Comparison of ENCODE assay signal across 13 mouse cellular contexts in genomic region chr11:115946221-115946828, GRCm38 (mm10). TPM values are rescaled to one million over a fixed set of nuclear protein-coding genes. Genes with fewer than 3 reads are reported as not detected.
DNase-seq lines count a peak whose midpoint lies in the region; ATAC-seq lines count a peak whose summit lies in the region.
"Had no signal": no experiment of that assay in that cellular context is flagged by ENCODE, and none has a peak within 500 bp of the region (broad histone marks: within the 10 kb centered on the region; RNA-seq: fewer than 3 reads in every experiment).

No protein-coding gene starts in this region.

- no peaks in the 10 kb centered on the region for H3K27me3 ChIP-seq in heart, embryonic 15.5 days
- H3K27me3 ChIP-seq in lung, embryonic 16.5 days (ENCODE audit: control insufficient read depth, insufficient read depth, low read depth, low read length) = no peaks in the 10 kb centered on the region
- no peaks in the 10 kb centered on the region for H3K27me3 ChIP-seq in hindbrain, embryonic 16.5 days (replicated peaks; ENCODE audit: control insufficient read depth, insufficient read depth, low read length)
- no peaks in the 10 kb centered on the region for H3K27me3 ChIP-seq in stomach, embryonic 16.5 days (ENCODE audit: control insufficient read depth, insufficient read depth, low read length)
- H3K27me3 ChIP-seq: liver, embryonic 15.5 days; midbrain, embryonic 12.5 days had no signal

- peak overlapping the region; percentile 52 for H3K27ac ChIP-seq in heart, embryonic 15.5 days
- H3K27ac ChIP-seq in lung, embryonic 16.5 days (ENCODE audit: low read length) = no peak overlapping the region; the same call in 1 of the 2 replicates
- H3K27ac ChIP-seq in hindbrain, embryonic 16.5 days (ENCODE audit: low read depth, low read length) = peak overlapping the region; percentile 39
- peak overlapping the region; percentile 72 for H3K27ac ChIP-seq in stomach, embryonic 16.5 days (ENCODE audit: low read length)
- H3K27ac ChIP-seq: liver, embryonic 15.5 days; midbrain, embryonic 12.5 days had no signal

- WGBS in heart, embryonic 15.5 days = 79% methylated on average over 9 of the region's 9 CpGs
- 73% methylated on average over 9 of the region's 9 CpGs for WGBS in lung, embryonic 16.5 days
- 78% methylated on average over 9 of the region's 9 CpGs for WGBS in hindbrain, embryonic 16.5 days
- 72% methylated on average over 9 of the region's 9 CpGs for WGBS in stomach, embryonic 16.5 days

- no peak for DNase-seq in heart, adult 9 months (ENCODE audit: low spot score in 2 of 2)
- no peak for DNase-seq in lung, postnatal 36 days
- DNase-seq in cerebellum, adult 18-20 months = no peak
- no peak for DNase-seq in spleen, postnatal 14 days (ENCODE audit: low spot score in 2 of 2)
- DNase-seq: cerebellum, adult 2 months; right cerebral cortex, postnatal 4 days had no signal

- peaks cover 44% of the 10 kb centered on the region for H3K36me3 ChIP-seq in heart, embryonic 15.5 days
- H3K36me3 ChIP-seq in lung, embryonic 16.5 days (ENCODE audit: control insufficient read depth, insufficient read depth, low read length) = peaks cover 7% of the 10 kb centered on the region
- H3K36me3 ChIP-seq in hindbrain, embryonic 16.5 days (ENCODE audit: control insufficient read depth, insufficient read depth, low read length) = peaks cover 12% of the 10 kb centered on the region
- H3K36me3 ChIP-seq in stomach, embryonic 16.5 days (ENCODE audit: control insufficient read depth, insufficient read depth, low read length) = 0 out of 2 replicates have a peak, but pooled peaks cover 8% of the 10 kb centered on the region

- 0 out of 2 replicates have a peak, but pooled peaks cover 5% of the 10 kb centered on the region for H3K4me1 ChIP-seq in heart, embryonic 15.5 days (replicated peaks)
- no peaks in the 10 kb centered on the region for H3K4me1 ChIP-seq in lung, embryonic 16.5 days (replicated peaks; ENCODE audit: control insufficient read depth, insufficient read depth, low read length)
- no peaks in the 10 kb centered on the region; the same call in 1 of the 2 replicates for H3K4me1 ChIP-seq in hindbrain, embryonic 16.5 days (ENCODE audit: control insufficient read depth, insufficient read depth, low read depth, low read length)
- H3K4me1 ChIP-seq in stomach, embryonic 16.5 days (ENCODE audit: control insufficient read depth, insufficient read depth, low read length) = no peaks in the 10 kb centered on the region
- H3K4me1 ChIP-seq: liver, embryonic 15.5 days; midbrain, embryonic 12.5 days had no signal

- no peak overlapping the region for H3K4me3 ChIP-seq in heart, embryonic 15.5 days
- no peak overlapping the region for H3K4me3 ChIP-seq in lung, embryonic 16.5 days (ENCODE audit: low read length)
- no peak overlapping the region for H3K4me3 ChIP-seq in hindbrain, embryonic 16.5 days (ENCODE audit: low read length)
- no peak overlapping the region for H3K4me3 ChIP-seq in stomach, embryonic 16.5 days (replicated peaks; ENCODE audit: low read length)
- H3K4me3 ChIP-seq: liver, embryonic 15.5 days; midbrain, embryonic 12.5 days had no signal

- 0 out of 2 replicates have a peak, but pooled peaks have one; percentile 36 for ATAC-seq in heart, embryonic 15.5 days (replicated peaks; ENCODE audit: insufficient number of reproducible peaks, insufficient read depth, low FRiP score, low read depth)
- ATAC-seq in lung, embryonic 16.5 days (ENCODE audit: low read depth) = peak; percentile 28; the same call in 1 of the 2 replicates
- no peak for ATAC-seq in hindbrain, embryonic 16.5 days
- 0 out of 2 replicates have a peak, but pooled peaks have one; percentile 26 for ATAC-seq in stomach, embryonic 16.5 days (ENCODE audit: insufficient read depth, low FRiP score)
- ATAC-seq: forebrain, embryonic 16.5 days had no signal

- no peak overlapping the region for H3K4me2 ChIP-seq in heart, embryonic 15.5 days
- no peak overlapping the region for H3K4me2 ChIP-seq in lung, embryonic 16.5 days (ENCODE audit: low read depth, low read length)
- H3K4me2 ChIP-seq in hindbrain, embryonic 16.5 days (ENCODE audit: low read length) = no peak overlapping the region
- no peak overlapping the region for H3K4me2 ChIP-seq in stomach, embryonic 16.5 days (ENCODE audit: low read depth, low read length)
- H3K4me2 ChIP-seq: liver, embryonic 15.5 days; midbrain, embryonic 12.5 days had no signal

- no peak overlapping the region for H3K9ac ChIP-seq in heart, embryonic 15.5 days
- H3K9ac ChIP-seq in lung, embryonic 16.5 days (ENCODE audit: low read length) = no peak overlapping the region
- peak overlapping the region; percentile 17; the same call in 1 of the 2 replicates for H3K9ac ChIP-seq in hindbrain, embryonic 16.5 days (ENCODE audit: low read depth, low read length)
- no peak overlapping the region for H3K9ac ChIP-seq in stomach, embryonic 16.5 days (ENCODE audit: low read length)
- H3K9ac ChIP-seq: liver, embryonic 15.5 days; midbrain, embryonic 12.5 days had no signal

- H3K9me3 ChIP-seq in heart, embryonic 15.5 days (replicated peaks) = no peaks in the 10 kb centered on the region
- H3K9me3 ChIP-seq in lung, embryonic 16.5 days (ENCODE audit: control insufficient read depth, low read length) = no peaks in the 10 kb centered on the region
- no peaks in the 10 kb centered on the region for H3K9me3 ChIP-seq in hindbrain, embryonic 16.5 days (ENCODE audit: control insufficient read depth, low read length)
- no peaks in the 10 kb centered on the region for H3K9me3 ChIP-seq in stomach, embryonic 16.5 days (replicated peaks; ENCODE audit: control insufficient read depth, low read length)
- H3K9me3 ChIP-seq: liver, embryonic 15.5 days; midbrain, embryonic 12.5 days had no signal

RNA-seq across cellular contexts. Expression of gene Recql5, which starts 13.0 kb away (rescaled TPM):
- polyA plus RNA-seq in heart, embryonic 15.5 days (2015; fragmentation: Nextera tagmentation; extraction: Ambion mirVana) = 9.1 and 14.7 TPM in 2 replicates
- 23.6 and 25.7 TPM in 2 replicates for polyA plus RNA-seq in lung, embryonic 16.5 days (2015; fragmentation: Nextera tagmentation; extraction: Ambion mirVana)
- 20.2 and 21.3 TPM in 2 replicates for polyA plus RNA-seq in hindbrain, embryonic 16.5 days (2015; fragmentation: Nextera tagmentation; extraction: Ambion mirVana)
- 19.5 and 19.7 TPM in 2 replicates for polyA plus RNA-seq in stomach, embryonic 16.5 days (2015; fragmentation: Nextera tagmentation; extraction: Ambion mirVana)

RNA-seq across cellular contexts. Expression of gene Sap30bp, which starts 13.2 kb away (rescaled TPM):
- polyA plus RNA-seq in heart, embryonic 15.5 days (2015; fragmentation: Nextera tagmentation; extraction: Ambion mirVana) = 21.4 and 21.9 TPM in 2 replicates
- polyA plus RNA-seq in lung, embryonic 16.5 days (2015; fragmentation: Nextera tagmentation; extraction: Ambion mirVana) = 34.3 and 36.8 TPM in 2 replicates
- polyA plus RNA-seq in hindbrain, embryonic 16.5 days (2015; fragmentation: Nextera tagmentation; extraction: Ambion mirVana) = 38.4 and 45.3 TPM in 2 replicates
- polyA plus RNA-seq in stomach, embryonic 16.5 days (2015; fragmentation: Nextera tagmentation; extraction: Ambion mirVana) = 32.0 and 35.2 TPM in 2 replicates

RNA-seq across cellular contexts. Expression of gene Itgb4, which starts 28.2 kb away (rescaled TPM):
- 1.2 and 3.9 TPM in 2 replicates for polyA plus RNA-seq in heart, embryonic 15.5 days (2015; fragmentation: Nextera tagmentation; extraction: Ambion mirVana)
- 3.4 and 3.8 TPM in 2 replicates for polyA plus RNA-seq in lung, embryonic 16.5 days (2015; fragmentation: Nextera tagmentation; extraction: Ambion mirVana)
- polyA plus RNA-seq in hindbrain, embryonic 16.5 days (2015; fragmentation: Nextera tagmentation; extraction: Ambion mirVana) = 1.8 and 2.1 TPM in 2 replicates
- 18.9 and 24.4 TPM in 2 replicates for polyA plus RNA-seq in stomach, embryonic 16.5 days (2015; fragmentation: Nextera tagmentation; extraction: Ambion mirVana)

RNA-seq across cellular contexts. Expression of gene Smim6, which starts 34.5 kb away (rescaled TPM):
- 3.3 and 5.0 TPM in 2 replicates for polyA plus RNA-seq in heart, embryonic 15.5 days (2015; fragmentation: Nextera tagmentation; extraction: Ambion mirVana)
- polyA plus RNA-seq in lung, embryonic 16.5 days (2015; fragmentation: Nextera tagmentation; extraction: Ambion mirVana) = 35.5 and 36.2 TPM in 2 replicates
- 0.49 and 0.58 TPM in 2 replicates for polyA plus RNA-seq in hindbrain, embryonic 16.5 days (2015; fragmentation: Nextera tagmentation; extraction: Ambion mirVana)
- 57.0 and 68.4 TPM in 2 replicates for polyA plus RNA-seq in stomach, embryonic 16.5 days (2015; fragmentation: Nextera tagmentation; extraction: Ambion mirVana)
- polyA plus RNA-seq: cerebellum, adult 2 months had no signal

RNA-seq across cellular contexts. Expression of gene Smim5, which starts 46.6 kb away (rescaled TPM):
- polyA plus RNA-seq in heart, embryonic 15.5 days (2015; fragmentation: Nextera tagmentation; extraction: Ambion mirVana) = 52.1 and 56.3 TPM in 2 replicates
- 5.6 and 8.9 TPM in 2 replicates for polyA plus RNA-seq in lung, embryonic 16.5 days (2015; fragmentation: Nextera tagmentation; extraction: Ambion mirVana)
- polyA plus RNA-seq in hindbrain, embryonic 16.5 days (2015; fragmentation: Nextera tagmentation; extraction: Ambion mirVana) = 2.5 and 3.9 TPM in 2 replicates
- polyA plus RNA-seq in stomach, embryonic 16.5 days (2015; fragmentation: Nextera tagmentation; extraction: Ambion mirVana) = 6.5 and 8.5 TPM in 2 replicates
